Mouse (Mus musculus) myocyte (in vitro differentiated cells): ENCODE results near the gene Tm9sf4.

Experiments used
- CEBPB ChIP-seq: IDR thresholded peaks from 2 replicates; pipeline ENCODE4 v1.6.1; 2011; ENCODE audit warnings: mild to moderate bottlenecking, moderate library complexity; ENCODE audit not compliant: poor library complexity, insufficient read depth, severe bottlenecking
- E2F4 ChIP-seq: IDR thresholded peaks from one replicate; pipeline ENCODE4 v1.6.1; 2011; ENCODE audit warnings: mild to moderate bottlenecking, control low read depth, moderate library complexity; ENCODE audit not compliant: insufficient read depth
- MAX ChIP-seq: IDR thresholded peaks from one replicate; pipeline ENCODE4 v1.6.1; 2011; ENCODE audit warnings: low read depth, mild to moderate bottlenecking, control low read depth
- MYOD1 ChIP-seq, 3 experiments: IDR thresholded peaks; one replicate each; pipeline ENCODE4 v1.6.1; 2011; ENCODE audit warnings: control low read depth in 2 of 3, low read depth in 2 of 3, mild to moderate bottlenecking in 2 of 3, moderate library complexity in 1 of 3; ENCODE audit not compliant: insufficient read length in 2 of 3, control insufficient read depth in 1 of 3
- MYOG ChIP-seq, 3 experiments: IDR thresholded peaks; one replicate each; pipeline ENCODE4 v1.6.1; 2011; ENCODE audit warnings: control low read depth in 2 of 3, low read depth in 2 of 3, mild to moderate bottlenecking in 2 of 3; ENCODE audit not compliant: insufficient read length in 2 of 3, control insufficient read depth in 1 of 3, insufficient read depth in 1 of 3
- POLR2A ChIP-seq: IDR thresholded peaks from one replicate; pipeline ENCODE4 v1.6.1; 2011; ENCODE audit warnings: low read depth, mild to moderate bottlenecking, control low read depth, moderate library complexity; ENCODE audit not compliant: insufficient read length
- POLR2AphosphoS2 ChIP-seq: IDR thresholded peaks from one replicate; pipeline ENCODE4 v1.6.1; 2011; ENCODE audit warnings: low read depth, control low read depth; ENCODE audit not compliant: insufficient read length
- REST ChIP-seq: IDR thresholded peaks from one replicate; pipeline ENCODE4 v1.6.1; 2011; ENCODE audit warnings: mild to moderate bottlenecking, control low read depth, moderate library complexity; ENCODE audit not compliant: insufficient read depth, insufficient read length
- SRF ChIP-seq: IDR thresholded peaks from one replicate; pipeline ENCODE4 v1.6.1; 2011; ENCODE audit warnings: low read depth; ENCODE audit not compliant: control insufficient read depth, insufficient read length
- TCF12 ChIP-seq: IDR thresholded peaks from one replicate; pipeline ENCODE4 v1.6.1; 2011; ENCODE audit warnings: mild to moderate bottlenecking, control low read depth; ENCODE audit not compliant: poor library complexity, insufficient read depth, severe bottlenecking
- TCF3 ChIP-seq: IDR thresholded peaks from one replicate; pipeline ENCODE4 v1.6.1; 2011; ENCODE audit warnings: low read depth, control low read depth; ENCODE audit not compliant: insufficient read length
- USF1 ChIP-seq: IDR thresholded peaks from one replicate; pipeline ENCODE4 v1.6.1; 2011; ENCODE audit warnings: low read depth, mild to moderate bottlenecking, control low read depth, moderate library complexity

DNA sequence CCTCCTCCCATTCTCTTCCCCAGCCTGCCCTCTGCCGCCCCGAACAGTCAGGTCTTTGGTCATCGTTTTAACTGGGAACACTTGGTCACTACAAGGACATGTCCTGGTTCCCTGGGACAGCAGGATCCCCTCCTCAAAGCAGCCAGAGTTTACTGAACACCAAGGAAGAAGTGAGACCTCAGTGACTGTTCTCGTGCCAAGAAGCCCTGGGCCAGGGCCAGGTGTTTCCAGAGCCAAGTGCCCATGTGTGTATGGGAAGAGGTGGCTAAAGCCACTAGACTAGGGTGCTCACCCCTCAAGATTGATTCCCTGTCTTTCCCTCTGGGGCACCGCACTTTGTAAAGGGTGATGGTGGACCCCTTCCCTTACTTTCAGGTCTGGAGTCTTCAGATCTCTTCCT is 48.2 kb downstream of the Tm9sf4 start:
- no peak for TF ChIP-seq TCF12
- TF ChIP-seq REST: no peak
- TF ChIP-seq TCF3: no peak
- TF ChIP-seq POLR2A: no peak
- no peak for TF ChIP-seq MYOD1 (IDR thresholded peaks at IDR 0.05; ENCODE audit: control insufficient read depth in 1 of 3, insufficient read length in 2 of 3, low read depth in 2 of 3)
- no peak for TF ChIP-seq POLR2AphosphoS2
- no peak for TF ChIP-seq USF1
- TF ChIP-seq MAX: no peak
- TF ChIP-seq E2F4: no peak
- no peak for TF ChIP-seq CEBPB
- TF ChIP-seq MYOG (IDR thresholded peaks at IDR 0.05; ENCODE audit: control insufficient read depth in 1 of 3, insufficient read depth in 1 of 3, insufficient read length in 2 of 3, low read depth in 2 of 3): no peak
- no peak for TF ChIP-seq SRF
